Mouse (Mus musculus): ENCODE data around the gene Fam120a. TPM values are rescaled to one million over a fixed set of nuclear protein-coding genes. Genes with fewer than 3 reads are reported as not detected.

Fam120a gene
- polyA plus RNA-seq, 1 experiment: 76.9 TPM

DNA sequence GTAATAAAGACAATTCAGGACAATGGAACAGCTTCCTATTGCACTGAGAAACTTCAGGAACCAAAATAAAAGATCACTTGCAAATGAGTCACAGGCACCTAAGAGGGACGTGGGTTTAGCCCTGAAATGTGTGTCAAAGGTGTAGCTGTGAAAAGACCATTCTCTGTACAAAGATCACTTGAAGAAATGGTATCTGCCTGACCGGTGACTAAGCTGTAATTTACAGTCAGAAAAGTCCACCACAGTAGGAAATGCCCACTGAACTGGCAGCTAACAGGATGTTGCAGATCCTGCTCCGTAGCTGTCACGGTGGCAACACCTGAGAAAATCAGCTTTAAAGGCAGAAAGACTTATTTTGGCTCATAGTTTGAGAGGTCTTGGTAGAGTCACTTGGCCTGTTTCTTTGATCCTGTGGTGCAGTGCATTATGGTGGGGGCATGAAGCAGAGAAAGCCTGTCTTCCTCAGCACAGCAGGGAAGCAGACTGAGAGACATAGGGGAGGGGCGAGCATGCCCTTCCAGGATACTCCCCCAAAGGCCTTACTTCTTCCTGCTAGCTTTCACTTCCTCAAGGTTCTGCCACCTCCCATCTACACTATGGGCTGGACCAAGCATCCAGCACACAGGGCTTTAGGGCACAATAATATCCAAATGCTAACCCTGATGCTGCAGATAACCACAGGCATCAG is 125.8 kb downstream of the Fam120a start:
- no peak for TF ChIP-seq TCF3 (IDR thresholded peaks at IDR 0.05; ENCODE audit: insufficient read length, low read depth)
- H3K4me3 ChIP-seq: no peak overlapping the region
- no peaks in the 10 kb centered on the region for H3K27me3 ChIP-seq (ENCODE audit: control insufficient read depth, insufficient read depth, insufficient read length)
- H3ac ChIP-seq (ENCODE audit: control insufficient read depth, insufficient read length): no peak overlapping the region
- H3K4me2 ChIP-seq (ENCODE audit: low read depth): no peak overlapping the region
- H3K36me3 ChIP-seq (ENCODE audit: control insufficient read depth, insufficient read depth): no peaks in the 10 kb centered on the region
- peaks cover 85% of the 10 kb centered on the region for H3K79me2 ChIP-seq (ENCODE audit: control insufficient read depth, insufficient read depth)

DNA sequence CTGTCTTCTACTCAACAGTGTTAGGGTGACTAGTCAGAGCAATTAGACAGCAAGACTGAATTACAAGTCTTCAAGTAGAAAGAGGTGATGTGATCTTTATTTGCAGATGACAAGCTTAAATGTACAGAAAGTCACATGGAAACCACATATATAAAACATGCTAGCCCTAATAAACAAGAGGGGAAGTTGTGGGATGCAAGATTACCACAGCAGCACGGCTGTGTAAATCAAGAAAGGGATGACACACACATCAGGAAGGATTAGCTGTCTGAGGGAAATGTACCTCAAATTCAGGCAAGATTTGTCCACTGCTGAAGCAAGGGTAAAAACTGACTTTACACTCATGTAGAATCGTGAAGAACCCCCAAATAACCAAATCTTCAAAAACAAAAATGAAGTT is 129.5 kb downstream of the Fam120a start:
- no peaks in the 10 kb centered on the region for H3K36me3 ChIP-seq (ENCODE audit: control insufficient read depth, insufficient read depth)
- no peak overlapping the region for H3K4me2 ChIP-seq (ENCODE audit: low read depth)
- H3ac ChIP-seq (ENCODE audit: control insufficient read depth, insufficient read length): no peak overlapping the region
- H3K79me2 ChIP-seq (ENCODE audit: control insufficient read depth, insufficient read depth): peaks cover 72% of the 10 kb centered on the region
- no peaks in the 10 kb centered on the region for H3K27me3 ChIP-seq (ENCODE audit: control insufficient read depth, insufficient read depth, insufficient read length)
- TF ChIP-seq TCF3 (IDR thresholded peaks at IDR 0.05; ENCODE audit: insufficient read length, low read depth) (no peak), REST (IDR thresholded peaks at IDR 0.05; ENCODE audit: insufficient read depth, insufficient read length) (no peak), TCF12 (IDR thresholded peaks at IDR 0.05; ENCODE audit: insufficient read depth, poor library complexity, severe bottlenecking) (no peak), POLR2A (IDR thresholded peaks at IDR 0.05; ENCODE audit: insufficient read length, low read depth) (no peak), MYOD1 (IDR thresholded peaks at IDR 0.05; ENCODE audit: control insufficient read depth in 1 of 3, insufficient read length in 2 of 3, low read depth in 2 of 3) (no peak), SRF (IDR thresholded peaks at IDR 0.05; ENCODE audit: control insufficient read depth, insufficient read length, low read depth) (no peak), E2F4 (IDR thresholded peaks at IDR 0.05; ENCODE audit: insufficient read depth) (no peak), MAX (IDR thresholded peaks at IDR 0.05; ENCODE audit: low read depth) (no peak), MYOG (IDR thresholded peaks at IDR 0.05; ENCODE audit: control insufficient read depth in 1 of 3, insufficient read depth in 1 of 3, insufficient read length in 2 of 3, low read depth in 2 of 3) (no peak), CEBPB (IDR thresholded peaks at IDR 0.05; ENCODE audit: insufficient read depth, poor library complexity, severe bottlenecking) (no peak), POLR2AphosphoS2 (IDR thresholded peaks at IDR 0.05; ENCODE audit: insufficient read length, low read depth) (no peak), USF1 (IDR thresholded peaks at IDR 0.05; ENCODE audit: low read depth) (no peak)
- no peak overlapping the region for H3K4me3 ChIP-seq

DNA sequence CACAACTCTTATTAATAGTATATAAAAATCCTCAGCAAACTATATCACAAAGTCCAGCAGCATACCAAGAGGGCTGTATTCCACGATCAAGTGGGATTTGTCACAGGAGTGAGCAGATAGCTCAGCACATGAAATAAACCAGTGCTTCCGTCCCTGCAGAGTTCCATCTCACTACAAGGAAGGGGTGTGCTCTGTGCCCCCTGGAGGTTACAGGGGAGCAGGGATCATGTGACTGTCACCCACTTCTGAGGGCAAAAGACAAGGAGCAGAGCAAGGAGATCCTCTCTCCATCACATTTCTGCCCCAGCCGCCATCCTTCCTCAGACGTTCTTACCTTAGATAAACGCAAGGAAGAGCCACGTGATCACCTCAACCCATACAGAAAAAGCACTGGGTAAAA is 130.3 kb downstream of the Fam120a start:
- H3K79me2 ChIP-seq (ENCODE audit: control insufficient read depth, insufficient read depth): peaks cover 65% of the 10 kb centered on the region
- no peak for TF ChIP-seq USF1 (IDR thresholded peaks at IDR 0.05; ENCODE audit: low read depth)
- TF ChIP-seq REST (IDR thresholded peaks at IDR 0.05; ENCODE audit: insufficient read depth, insufficient read length): no peak
- no peak overlapping the region for H3K4me2 ChIP-seq (ENCODE audit: low read depth)
- no peak overlapping the region for H3ac ChIP-seq (ENCODE audit: control insufficient read depth, insufficient read length)
- H3K27me3 ChIP-seq (ENCODE audit: control insufficient read depth, insufficient read depth, insufficient read length): no peaks in the 10 kb centered on the region
- no peak overlapping the region for H3K4me3 ChIP-seq
- no peaks in the 10 kb centered on the region for H3K36me3 ChIP-seq (ENCODE audit: control insufficient read depth, insufficient read depth)

DNA sequence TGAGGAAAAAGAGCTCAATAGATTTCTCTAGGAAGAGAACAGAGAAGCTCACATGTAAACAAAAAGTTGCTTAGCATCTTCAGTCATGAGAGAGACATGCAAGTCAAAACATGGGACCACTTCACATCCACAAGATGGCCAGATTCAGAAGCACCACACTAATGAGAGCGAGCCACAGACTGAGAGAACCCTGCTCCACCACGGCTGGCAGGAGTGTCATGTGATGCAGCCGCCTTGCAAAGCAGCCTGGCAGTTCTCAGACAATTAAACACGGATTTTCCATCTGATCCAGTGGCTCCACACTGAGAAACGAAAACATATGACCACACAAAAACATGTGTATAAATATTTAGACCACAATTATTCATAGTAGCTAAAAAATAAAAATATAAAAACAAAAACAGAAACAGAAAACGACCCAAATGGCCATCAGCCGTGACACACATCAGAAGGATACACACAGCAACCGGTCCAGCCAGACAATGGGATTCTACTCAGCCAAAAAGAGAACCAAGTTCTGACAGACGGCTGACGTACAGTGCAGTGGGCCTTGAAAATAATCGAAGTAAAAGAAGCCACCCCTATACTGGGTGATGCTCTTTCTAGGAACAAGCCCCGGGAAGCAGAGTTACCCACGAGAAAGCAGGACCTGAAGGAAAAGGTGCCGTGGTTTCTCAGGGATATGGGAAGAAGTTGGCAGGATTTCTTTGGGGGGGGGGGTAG is 137.1 kb downstream of the Fam120a start:
- no peak overlapping the region for H3ac ChIP-seq (ENCODE audit: control insufficient read depth, insufficient read length)
- H3K4me3 ChIP-seq: no peak overlapping the region
- peaks cover 7% of the 10 kb centered on the region for H3K79me2 ChIP-seq (ENCODE audit: control insufficient read depth, insufficient read depth)
- TF ChIP-seq CEBPB (IDR thresholded peaks at IDR 0.05; ENCODE audit: insufficient read depth, poor library complexity, severe bottlenecking) (no peak), TCF12 (IDR thresholded peaks at IDR 0.05; ENCODE audit: insufficient read depth, poor library complexity, severe bottlenecking) (no peak), SRF (IDR thresholded peaks at IDR 0.05; ENCODE audit: control insufficient read depth, insufficient read length, low read depth) (no peak), MAX (IDR thresholded peaks at IDR 0.05; ENCODE audit: low read depth) (no peak), TCF3 (IDR thresholded peaks at IDR 0.05; ENCODE audit: insufficient read length, low read depth) (no peak), REST (IDR thresholded peaks at IDR 0.05; ENCODE audit: insufficient read depth, insufficient read length) (no peak)
- H3K36me3 ChIP-seq (ENCODE audit: control insufficient read depth, insufficient read depth): peaks cover 7% of the 10 kb centered on the region
- H3K27me3 ChIP-seq (ENCODE audit: control insufficient read depth, insufficient read depth, insufficient read length): no peaks in the 10 kb centered on the region
- H3K4me2 ChIP-seq (ENCODE audit: low read depth): no peak overlapping the region

DNA sequence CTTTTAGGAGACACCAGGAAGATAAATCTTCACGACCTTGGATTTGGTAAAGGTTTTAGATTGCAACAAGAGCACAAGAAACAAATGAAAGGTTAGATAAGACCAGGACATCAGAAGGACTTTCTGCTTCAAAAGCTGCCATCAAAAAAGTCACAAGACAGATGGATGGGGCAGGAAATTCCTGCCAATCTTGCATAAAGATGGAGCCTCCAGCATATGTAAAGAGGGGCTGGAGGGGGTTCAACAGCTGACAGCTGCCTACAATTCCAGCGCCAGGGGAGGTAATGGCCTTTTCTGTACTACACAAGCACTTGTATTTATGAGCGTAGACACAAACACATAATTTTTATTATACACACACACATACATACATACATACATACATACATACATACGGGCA is 138.0 kb downstream of the Fam120a start:
- H3K79me2 ChIP-seq (ENCODE audit: control insufficient read depth, insufficient read depth): no peaks in the 10 kb centered on the region
- no peak overlapping the region for H3ac ChIP-seq (ENCODE audit: control insufficient read depth, insufficient read length)
- H3K4me2 ChIP-seq (ENCODE audit: low read depth): no peak overlapping the region
- TF ChIP-seq USF1 (IDR thresholded peaks at IDR 0.05; ENCODE audit: low read depth): no peak
- TF ChIP-seq SRF (IDR thresholded peaks at IDR 0.05; ENCODE audit: control insufficient read depth, insufficient read length, low read depth): no peak
- TF ChIP-seq POLR2AphosphoS2 (IDR thresholded peaks at IDR 0.05; ENCODE audit: insufficient read length, low read depth): no peak
- no peak for TF ChIP-seq REST (IDR thresholded peaks at IDR 0.05; ENCODE audit: insufficient read depth, insufficient read length)
- no peak for TF ChIP-seq MAX (IDR thresholded peaks at IDR 0.05; ENCODE audit: low read depth)
- no peak for TF ChIP-seq TCF12 (IDR thresholded peaks at IDR 0.05; ENCODE audit: insufficient read depth, poor library complexity, severe bottlenecking)
- TF ChIP-seq CEBPB (IDR thresholded peaks at IDR 0.05; ENCODE audit: insufficient read depth, poor library complexity, severe bottlenecking): no peak
- no peak for TF ChIP-seq TCF3 (IDR thresholded peaks at IDR 0.05; ENCODE audit: insufficient read length, low read depth)
- no peak for TF ChIP-seq MYOD1 (IDR thresholded peaks at IDR 0.05; ENCODE audit: control insufficient read depth in 1 of 3, insufficient read length in 2 of 3, low read depth in 2 of 3)
- no peak for TF ChIP-seq POLR2A (IDR thresholded peaks at IDR 0.05; ENCODE audit: insufficient read length, low read depth)
- TF ChIP-seq MYOG (IDR thresholded peaks at IDR 0.05; ENCODE audit: control insufficient read depth in 1 of 3, insufficient read depth in 1 of 3, insufficient read length in 2 of 3, low read depth in 2 of 3): no peak
- TF ChIP-seq E2F4 (IDR thresholded peaks at IDR 0.05; ENCODE audit: insufficient read depth): no peak
- peaks cover 13% of the 10 kb centered on the region for H3K36me3 ChIP-seq (ENCODE audit: control insufficient read depth, insufficient read depth)
- H3K4me3 ChIP-seq: no peak overlapping the region
- no peaks in the 10 kb centered on the region for H3K27me3 ChIP-seq (ENCODE audit: control insufficient read depth, insufficient read depth, insufficient read length)

Other genes with a start within 250 kb of the Fam120a start
- 21.5 TPM for gene Phf2, start 96.9 kb downstream of the Fam120a start, polyA plus RNA-seq (2012; fragmentation: generic; extraction: Trizol)
- not detected for gene Wnk2, start 180.0 kb upstream of the Fam120a start, polyA plus RNA-seq (2012; fragmentation: generic; extraction: Trizol)
- 124 TPM for gene Ninj1, start 219.5 kb upstream of the Fam120a start, polyA plus RNA-seq (2012; fragmentation: generic; extraction: Trizol)
- gene Card19, start 248.0 kb upstream of the Fam120a start, polyA plus RNA-seq (2012; fragmentation: generic; extraction: Trizol): 180 TPM

Measured in myocyte (in vitro differentiated cells).